Mouse (Mus musculus): ENCODE data around the gene Bhlhe41.
A peak's percentile ranks its signal among the peaks of the same experiment; 100 is the strongest.

The Bhlhe41 gene

GRCm38 (mm10) chr6:145835359-145835758 is 30.0 kb downstream of the Bhlhe41 start:
- DNase-seq (ENCODE audit: low spot score): no peak

- no peak for DNase-seq (ENCODE audit: low spot score)
Observed at GRCm38 (mm10) chr6:145832927-145833326, 32.4 kb downstream of the Bhlhe41 start.

GRCm38 (mm10) chr6:145830617-145831016 is 34.7 kb downstream of the Bhlhe41 start:
- DNase-seq (ENCODE audit: low spot score): no peak

GRCm38 (mm10) chr6:145830117-145830516 is 35.2 kb downstream of the Bhlhe41 start:
- peak; percentile 71 for DNase-seq (ENCODE audit: low spot score)

GRCm38 (mm10) chr6:145829062-145829835 is 36.1 kb downstream of the Bhlhe41 start:
- DNase-seq (ENCODE audit: low spot score): no peak

GRCm38 (mm10) chr6:145826305-145826704 is 39.1 kb downstream of the Bhlhe41 start:
- no peak for DNase-seq (ENCODE audit: low spot score)

GRCm38 (mm10) chr6:145823588-145824234 is 41.6 kb downstream of the Bhlhe41 start:
- no peak for DNase-seq (ENCODE audit: low spot score)

GRCm38 (mm10) chr6:145823103-145823502 is 42.3 kb downstream of the Bhlhe41 start:
- DNase-seq (ENCODE audit: low spot score): no peak

- no peak for DNase-seq (ENCODE audit: low spot score)
Observed at GRCm38 (mm10) chr6:145822218-145822617, 43.1 kb downstream of the Bhlhe41 start.

GRCm38 (mm10) chr6:145819151-145819550 is 46.2 kb downstream of the Bhlhe41 start:
- DNase-seq (ENCODE audit: low spot score): no peak

- no peak for DNase-seq (ENCODE audit: low spot score)
Observed at GRCm38 (mm10) chr6:145815200-145815599, 50.2 kb downstream of the Bhlhe41 start.

- no peak for DNase-seq (ENCODE audit: low spot score)
Observed at GRCm38 (mm10) chr6:145811174-145811573, 54.2 kb downstream of the Bhlhe41 start.

GRCm38 (mm10) chr6:145810015-145810414 is 55.3 kb downstream of the Bhlhe41 start:
- no peak for DNase-seq (ENCODE audit: low spot score)

GRCm38 (mm10) chr6:145809566-145809965 is 55.8 kb downstream of the Bhlhe41 start:
- no peak for DNase-seq (ENCODE audit: low spot score)
